Comparison of ENCODE assay signal across 8 mouse cellular contexts in genomic region chr10:100015370-100016325, GRCm38 (mm10). TPM values are rescaled to one million over a fixed set of nuclear protein-coding genes. Genes with fewer than 3 reads are reported as not detected.
A peak's percentile ranks its signal among the peaks of the same experiment; 100 is the strongest.
DNase-seq lines count a peak whose midpoint lies in the region; ATAC-seq and TF ChIP-seq lines count a peak whose summit lies in the region.

Gene Kitl (plus strand): TSS chr10:100015630.

- H3K27ac ChIP-seq in ES-Bruce4 (ENCODE audit: insufficient read depth, low read length): no peak within 1 kb of the TSS
- peak within 1 kb of the TSS; percentile 77 for H3K27ac ChIP-seq in forebrain, embryonic 16.5 days (ENCODE audit: low read length)
- no peak within 1 kb of the TSS for H3K27ac ChIP-seq in olfactory bulb, adult 2 months (ENCODE audit: insufficient read depth, low read depth, low read length)

- H3K9me3 ChIP-seq in ES-Bruce4 (replicated peaks; ENCODE audit: control insufficient read depth, insufficient read depth, low read length, poor library complexity, severe bottlenecking): no peaks in the 10 kb centered on the region
- H3K9me3 ChIP-seq in forebrain, embryonic 16.5 days (ENCODE audit: control insufficient read depth, low read length): no peaks in the 10 kb centered on the region

- peaks cover 7% of the 10 kb centered on the region for H3K27me3 ChIP-seq in ES-Bruce4 (ENCODE audit: control insufficient read depth, insufficient read depth, low read length, poor library complexity, severe bottlenecking)
- peaks cover 7% of the 10 kb centered on the region; the same call in 1 of the 2 replicates for H3K27me3 ChIP-seq in forebrain, embryonic 16.5 days (replicated peaks; ENCODE audit: control insufficient read depth, insufficient read depth, low read length)

- no peaks in the 10 kb centered on the region for H3K4me1 ChIP-seq in ES-Bruce4 (ENCODE audit: control insufficient read depth, insufficient read depth, low read length)
- H3K4me1 ChIP-seq in forebrain, embryonic 16.5 days (replicated peaks; ENCODE audit: control insufficient read depth, insufficient read depth, low read length): peaks cover 30% of the 10 kb centered on the region
- H3K4me1 ChIP-seq in lung, adult 2 months (ENCODE audit: control insufficient read depth, insufficient read depth, low read length): peaks cover 11% of the 10 kb centered on the region
- H3K4me1 ChIP-seq in olfactory bulb, adult 2 months (ENCODE audit: control insufficient read depth, insufficient read depth, low read length): 0 out of 2 replicates have a peak, but pooled peaks cover 6% of the 10 kb centered on the region

- intact Hi-C loops in heart, postnatal 14 days (cut with DNase I): loop anchor here (1.0 to 5.0 kb wide), 8 partner anchors 37 to 375 kb away; no protein-coding TSS in a partner anchor

- TF ChIP-seq CTCF in ES-Bruce4 (IDR thresholded peaks at IDR 0.05; ENCODE audit: low read depth, low read length): no peak
- TF ChIP-seq CTCF in lung, adult 2 months (IDR thresholded peaks at IDR 0.05; ENCODE audit: insufficient read depth, low read length): no peak
- TF ChIP-seq CTCF in olfactory bulb, adult 2 months (IDR thresholded peaks at IDR 0.05; ENCODE audit: insufficient read depth, low read depth, low read length): no peak

- peak; percentile 3 for DNase-seq in cerebellum, adult 11 months
- peak; percentile 83 to 87 for DNase-seq in heart, postnatal 14 days
- DNase-seq in large intestine, adult 2 months (ENCODE audit: low read depth, low spot score): no peak
- DNase-seq in lung, adult 2 months: peak; percentile 81
- peak; percentile 29 for DNase-seq in urinary bladder, postnatal 10 days (ENCODE audit: low spot score)

- peak; percentile 78 for ATAC-seq in forebrain, embryonic 16.5 days

- H3K9ac ChIP-seq in ES-Bruce4 (ENCODE audit: low read depth, poor library complexity, severe bottlenecking): peak within 1 kb of the TSS; percentile 56
- peak within 1 kb of the TSS; percentile 76 for H3K9ac ChIP-seq in forebrain, embryonic 16.5 days (replicated peaks; ENCODE audit: low read depth, low read length)

- peak within 1 kb of the TSS; percentile 91 for H3K4me2 ChIP-seq in forebrain, embryonic 16.5 days (ENCODE audit: low read length)

- TF ChIP-seq POLR2A in ES-Bruce4 (IDR thresholded peaks at IDR 0.05; ENCODE audit: insufficient read depth, low read length): no peak
- peak; percentile 94 for TF ChIP-seq POLR2A in lung, adult 2 months (IDR thresholded peaks at IDR 0.05; ENCODE audit: borderline replicate concordance, extremely low read depth, low read depth, low read length)
- no peak for TF ChIP-seq POLR2A in olfactory bulb, adult 2 months (IDR thresholded peaks at IDR 0.05; ENCODE audit: insufficient read depth, low read depth, low read length)

- TF ChIP-seq EP300 in ES-Bruce4 (IDR thresholded peaks at IDR 0.05; ENCODE audit: insufficient read depth, low read depth, low read length): no peak

- under 1% methylated on average over 70 of the region's 70 CpGs for WGBS in forebrain, embryonic 16.5 days
- under 1% methylated on average over 70 of the region's 70 CpGs for WGBS in large intestine, adult 2 months
- under 1% methylated on average over 70 of the region's 70 CpGs for WGBS in lung, adult 2 months
- WGBS in olfactory bulb, adult 2 months: 1% methylated on average over 70 of the region's 70 CpGs

- peak within 1 kb of the TSS; percentile 87 for H3K4me3 ChIP-seq in ES-Bruce4 (ENCODE audit: low read depth, low read length)
- peak within 1 kb of the TSS; percentile 79 for H3K4me3 ChIP-seq in forebrain, embryonic 16.5 days (replicated peaks; ENCODE audit: low read length)
- H3K4me3 ChIP-seq in lung, adult 2 months (replicated peaks; ENCODE audit: extremely low read depth, low read depth, low read length): peak within 1 kb of the TSS; percentile 89
- H3K4me3 ChIP-seq in olfactory bulb, adult 2 months (ENCODE audit: insufficient read depth, low read depth, low read length): peak within 1 kb of the TSS; percentile 58

- H3K36me3 ChIP-seq in ES-Bruce4 (ENCODE audit: control insufficient read depth, insufficient read depth, low read length, poor library complexity, severe bottlenecking): no peaks in the 10 kb centered on the region
- H3K36me3 ChIP-seq in forebrain, embryonic 16.5 days (ENCODE audit: control insufficient read depth, insufficient read depth): no peaks in the 10 kb centered on the region

RNA-seq across cellular contexts. Expression of gene Kitl, which starts in this region (rescaled TPM):
- polyA plus RNA-seq in ES-Bruce4 (2011; ENCODE audit: insufficient read depth, insufficient read length, low read depth, missing spikeins): 8.9 and 9.6 TPM in 2 replicates
- 43.4 and 45.5 TPM in 2 replicates for polyA plus RNA-seq in forebrain, embryonic 16.5 days (2015; fragmentation: Nextera tagmentation; extraction: Ambion mirVana)
- total RNA-seq in heart, postnatal 14 days (2021): 100 to 1,000 TPM; 109 to 118 TPM
- polyA plus RNA-seq in large intestine, adult 2 months (2012; rRNA removed): 16.9 and 48.8 TPM in 2 replicates
- polyA plus RNA-seq in lung, adult 2 months (2012; rRNA removed): 117 and 119 TPM in 2 replicates
- polyA plus RNA-seq in olfactory bulb, adult 2 months (2012; ENCODE audit: insufficient read depth, insufficient read length, low replicate concordance, missing spikeins): not detected in 2 replicates
